Comparison of ENCODE assay signal across 16 mouse cellular contexts in the genomic region with DNA sequence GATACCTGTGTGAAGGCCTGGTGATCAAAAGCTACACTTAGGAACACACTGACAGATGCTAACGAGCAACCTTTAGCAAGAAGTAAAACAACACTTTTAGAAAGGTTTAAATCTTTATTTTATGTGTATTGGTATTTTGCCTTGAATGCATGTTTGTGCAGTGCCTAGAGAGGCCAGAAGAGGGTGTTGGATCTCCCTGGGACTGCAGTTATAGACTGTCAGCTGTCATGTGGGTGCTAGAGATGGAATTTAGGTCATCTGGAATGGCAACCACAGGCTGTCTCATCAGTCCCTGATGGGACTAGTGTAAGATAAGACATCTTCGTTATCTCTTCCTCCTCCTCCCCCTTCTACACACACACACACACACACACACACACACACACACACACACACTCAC. TPM values are rescaled to one million over a fixed set of nuclear protein-coding genes. Genes with fewer than 3 reads are reported as not detected.
DNase-seq lines count a peak whose midpoint lies in the region; ATAC-seq and TF ChIP-seq lines count a peak whose summit lies in the region.
"Had no signal": no experiment of that assay in that cellular context is flagged by ENCODE, and none has a peak within 500 bp of the region (broad histone marks: within the 10 kb centered on the region; RNA-seq: fewer than 3 reads in every experiment).

No protein-coding gene starts in this region.

- no peak for TF ChIP-seq POLR2A in kidney, adult 2 months (IDR thresholded peaks at IDR 0.05; ENCODE audit: low read depth, low read length)
- no peak for TF ChIP-seq POLR2A in MEL (IDR thresholded peaks at IDR 0.05; ENCODE audit: control insufficient read depth in 1 of 2, insufficient read depth in 1 of 2, low read depth in 1 of 2, low read length in 2 of 2, poor library complexity in 1 of 2)

- H3K27me3 ChIP-seq in kidney, adult 2 months (replicated peaks; ENCODE audit: control insufficient read depth, insufficient read depth, low read length), result no peaks in the 10 kb centered on the region
- H3K27me3 ChIP-seq in kidney, embryonic 15.5 days, result no peaks in the 10 kb centered on the region
- H3K27me3 ChIP-seq in C2C12 (ENCODE audit: control insufficient read depth, insufficient read depth, insufficient read length) (no peaks in the 10 kb centered on the region), MEL (ENCODE audit: control insufficient read depth in 1 of 2, insufficient read depth in 2 of 2, low read length in 2 of 2) (no peaks in the 10 kb centered on the region)
- no peaks in the 10 kb centered on the region for H3K27me3 ChIP-seq in splenic B cell, adult 2 months (ENCODE audit: control insufficient read depth, insufficient read depth, low read length, poor library complexity, severe bottlenecking)
- H3K27me3 ChIP-seq in midbrain, embryonic 13.5 days, result no peaks in the 10 kb centered on the region
- H3K27me3 ChIP-seq: lung, embryonic 15.5 days had no signal

- no peak overlapping the region for H3K9ac ChIP-seq in kidney, embryonic 15.5 days
- no peak overlapping the region for H3K9ac ChIP-seq in MEL (ENCODE audit: control insufficient read depth, low read depth, low read length, poor library complexity, severe bottlenecking)
- H3K9ac ChIP-seq in midbrain, embryonic 13.5 days (replicated peaks), result no peak overlapping the region
- H3K9ac ChIP-seq: lung, embryonic 15.5 days had no signal

- H3K79me3 ChIP-seq in C2C12 (ENCODE audit: low read depth), result no peaks in the 10 kb centered on the region

- TF ChIP-seq RAD21 in MEL (IDR thresholded peaks at IDR 0.05; ENCODE audit: low read depth, low read length), result peak; percentile 42

- TF ChIP-seq CTCF in kidney, adult 2 months (conservative IDR thresholded peaks at IDR 0.05; ENCODE audit: insufficient read depth, insufficient read length, low read depth, low read length), result peak; percentile 30; the same call in 1 of the 2 replicates
- no peak for TF ChIP-seq CTCF in C2C12 (IDR thresholded peaks at IDR 0.05; ENCODE audit: control insufficient read depth, insufficient read depth, insufficient read length)
- peak; percentile 38 to 59 (median 55) for TF ChIP-seq CTCF in MEL (IDR thresholded peaks at IDR 0.05 in 2 of 3, conservative IDR thresholded peaks at IDR 0.05 in 1 of 3; ENCODE audit: control insufficient read depth in 1 of 3, insufficient read depth in 1 of 3, low read depth in 2 of 3, low read length in 3 of 3, poor library complexity in 1 of 3, severe bottlenecking in 1 of 3)

- no peaks in the 10 kb centered on the region for H3K9me3 ChIP-seq in kidney, embryonic 15.5 days (replicated peaks)
- no peaks in the 10 kb centered on the region for H3K9me3 ChIP-seq in MEL (replicated peaks; ENCODE audit: insufficient read depth, low read length)
- no peaks in the 10 kb centered on the region for H3K9me3 ChIP-seq in midbrain, embryonic 13.5 days
- H3K9me3 ChIP-seq: forebrain, embryonic 10.5 days; lung, embryonic 15.5 days had no signal

- no peaks in the 10 kb centered on the region for H3K79me2 ChIP-seq in C2C12 (ENCODE audit: control insufficient read depth, insufficient read depth)
- H3K79me2 ChIP-seq in MEL (ENCODE audit: control insufficient read depth, insufficient read depth, low read length, poor library complexity), result no peaks in the 10 kb centered on the region

- no peak overlapping the region for H3K4me3 ChIP-seq in kidney, adult 2 months (ENCODE audit: insufficient read depth, low read depth, low read length)
- H3K4me3 ChIP-seq in kidney, embryonic 15.5 days (replicated peaks), result no peak overlapping the region
- H3K4me3 ChIP-seq in C2C12 (ENCODE audit: insufficient read depth, poor library complexity, severe bottlenecking) (no peak overlapping the region), MEL (ENCODE audit: control insufficient read depth in 1 of 2, insufficient read depth in 1 of 2, low read depth in 2 of 2, low read length in 2 of 2) (no peak overlapping the region)
- no peak overlapping the region for H3K4me3 ChIP-seq in midbrain, embryonic 13.5 days (replicated peaks)
- H3K4me3 ChIP-seq: forebrain, embryonic 10.5 days; lung, embryonic 15.5 days had no signal

- H3K4me1 ChIP-seq in kidney, adult 2 months (ENCODE audit: control insufficient read depth, insufficient read depth, low read length), result no peaks in the 10 kb centered on the region
- H3K4me1 ChIP-seq in kidney, embryonic 15.5 days, result no peaks in the 10 kb centered on the region
- H3K4me1 ChIP-seq in MEL (ENCODE audit: control insufficient read depth in 1 of 2, insufficient read depth in 2 of 2, low read length in 2 of 2), result peaks cover 6 to 12% of the 10 kb centered on the region in 2 experiments; a peak in 3 of 4 replicates
- no peaks in the 10 kb centered on the region for H3K4me1 ChIP-seq in midbrain, embryonic 13.5 days (replicated peaks)
- H3K4me1 ChIP-seq: forebrain, embryonic 10.5 days; lung, embryonic 15.5 days had no signal

- TF ChIP-seq EP300 in MEL (IDR thresholded peaks at IDR 0.05; ENCODE audit: low read depth in 1 of 2, low read length in 2 of 2), result no peak

- no peak for DNase-seq in kidney, adult 2 months
- DNase-seq in MEL (ENCODE audit: low read depth, low spot score), result peak; percentile 53
- peak; percentile 10 for DNase-seq in splenic B cell, adult 2 months (ENCODE audit: low read depth, low spot score)
- no peak for DNase-seq in right cerebral cortex, postnatal 14 days
- DNase-seq: embryo, embryonic 11 days; gastrocnemius, postnatal 10 days; heart, postnatal 14 days had no signal

- H3K36me3 ChIP-seq in kidney, adult 2 months (ENCODE audit: control insufficient read depth, insufficient read depth, low read length), result no peaks in the 10 kb centered on the region
- no peaks in the 10 kb centered on the region for H3K36me3 ChIP-seq in kidney, embryonic 15.5 days
- H3K36me3 ChIP-seq in C2C12 (ENCODE audit: control insufficient read depth, insufficient read depth) (no peaks in the 10 kb centered on the region), MEL (ENCODE audit: control insufficient read depth in 1 of 2, insufficient read depth in 2 of 2, low read length in 2 of 2) (peaks cover 0 to 12% of the 10 kb centered on the region in 2 experiments; a peak in 2 of 4 replicates)
- H3K36me3 ChIP-seq in splenic B cell, adult 2 months (ENCODE audit: control insufficient read depth, insufficient read depth, low read length, poor library complexity, severe bottlenecking), result no peaks in the 10 kb centered on the region
- H3K36me3 ChIP-seq in midbrain, embryonic 13.5 days, result no peaks in the 10 kb centered on the region
- H3K36me3 ChIP-seq: forebrain, embryonic 10.5 days; lung, embryonic 15.5 days had no signal

- H3K4me2 ChIP-seq in kidney, embryonic 15.5 days, result no peak overlapping the region
- no peak overlapping the region for H3K4me2 ChIP-seq in midbrain, embryonic 13.5 days (replicated peaks)
- H3K4me2 ChIP-seq: lung, embryonic 15.5 days had no signal

- 81% methylated on average over 2 of the region's 2 CpGs for WGBS in kidney, adult 2 months
- 68% methylated on average over 2 of the region's 2 CpGs for WGBS in kidney, embryonic 15.5 days
- 73% methylated on average over 2 of the region's 2 CpGs for WGBS in midbrain, embryonic 13.5 days

- no peak for ATAC-seq in kidney, embryonic 15.5 days (replicated peaks; ENCODE audit: low FRiP score)
- ATAC-seq in midbrain, embryonic 13.5 days, result no peak
- ATAC-seq: inflammation-experienced regulatory T-cells, adult 6 months; midbrain, embryonic 16.5 days had no signal

- H3K27ac ChIP-seq in kidney, adult 2 months (ENCODE audit: insufficient read depth, low read depth, low read length), result no peak overlapping the region
- no peak overlapping the region for H3K27ac ChIP-seq in kidney, embryonic 15.5 days
- H3K27ac ChIP-seq in MEL (ENCODE audit: control insufficient read depth, low read depth, low read length), result no peak overlapping the region
- H3K27ac ChIP-seq in midbrain, embryonic 13.5 days, result no peak overlapping the region
- H3K27ac ChIP-seq: forebrain, embryonic 10.5 days; lung, embryonic 15.5 days had no signal

- H3ac ChIP-seq in C2C12 (ENCODE audit: control insufficient read depth, insufficient read length, low read depth), result no peak overlapping the region

RNA-seq across cellular contexts. Expression of a gene that starts 23.0 kb away (rescaled TPM):
- 14.6 and 20.8 TPM in 2 replicates for polyA plus RNA-seq in kidney, adult 2 months (2012; rRNA removed)
- 21.3 and 21.6 TPM in 2 replicates for polyA plus RNA-seq in kidney, embryonic 15.5 days (2015; fragmentation: Nextera tagmentation; extraction: Ambion mirVana)
- 6.0 TPM for polyA plus RNA-seq in C2C12 (2012; fragmentation: generic; extraction: Trizol)
- 1.1 and 2.5 TPM in 2 replicates for total RNA-seq in MEL (2012; rRNA removed)
- 1 to 10 TPM in 1 of 2 experiments, not detected in 1; 2.1 TPM for polyA plus RNA-seq in MEL (2012; ENCODE audit: insufficient read depth in 1 of 2, insufficient read length in 2 of 2, low read depth in 1 of 2, low replicate concordance in 2 of 2, missing spikeins in 1 of 2)
- 111 TPM in 2 replicates for polyA plus RNA-seq in midbrain, embryonic 13.5 days (2015; fragmentation: Nextera tagmentation; extraction: Ambion mirVana)

RNA-seq across cellular contexts. Expression of a gene that starts 25.2 kb away (rescaled TPM):
- polyA plus RNA-seq in kidney, adult 2 months (2012; rRNA removed), result not detected in 2 replicates
- not detected in 2 replicates for polyA plus RNA-seq in kidney, embryonic 15.5 days (2015; fragmentation: Nextera tagmentation; extraction: Ambion mirVana)
- polyA plus RNA-seq in C2C12 (2012; fragmentation: generic; extraction: Trizol), result not detected
- total RNA-seq in MEL (2012; rRNA removed), result not detected in 2 replicates
- polyA plus RNA-seq in MEL (2012; ENCODE audit: insufficient read depth in 1 of 2, insufficient read length in 2 of 2, low read depth in 1 of 2, low replicate concordance in 2 of 2, missing spikeins in 1 of 2), result not detected
- polyA plus RNA-seq in midbrain, embryonic 13.5 days (2015; fragmentation: Nextera tagmentation; extraction: Ambion mirVana), result not detected in 2 replicates
- total RNA-seq: gastrocnemius, postnatal 10 days had no signal
- polyA plus RNA-seq: forebrain, embryonic 10.5 days; inflammation-experienced regulatory T-cells, adult 6 months; limb, embryonic 11.5 days; lung, embryonic 15.5 days; midbrain, embryonic 16.5 days had no signal

RNA-seq across cellular contexts. Expression of a gene that starts 25.2 kb away (rescaled TPM):
- not detected in 2 replicates for polyA plus RNA-seq in kidney, adult 2 months (2012; rRNA removed)
- not detected in 2 replicates for polyA plus RNA-seq in kidney, embryonic 15.5 days (2015; fragmentation: Nextera tagmentation; extraction: Ambion mirVana)
- polyA plus RNA-seq in C2C12 (2012; fragmentation: generic; extraction: Trizol) (not detected), MEL (2012; ENCODE audit: insufficient read depth in 1 of 2, insufficient read length in 2 of 2, low read depth in 1 of 2, low replicate concordance in 2 of 2, missing spikeins in 1 of 2) (not detected)
- not detected in 2 replicates for total RNA-seq in MEL (2012; rRNA removed)
- polyA plus RNA-seq in midbrain, embryonic 13.5 days (2015; fragmentation: Nextera tagmentation; extraction: Ambion mirVana), result not detected in 2 replicates
- total RNA-seq: gastrocnemius, postnatal 10 days; heart, postnatal 14 days; layer of hippocampus, adult 8-10 months had no signal
- polyA plus RNA-seq: forebrain, embryonic 10.5 days; inflammation-experienced regulatory T-cells, adult 6 months; limb, embryonic 11.5 days; lung, embryonic 15.5 days; midbrain, embryonic 16.5 days had no signal

RNA-seq across cellular contexts. Expression of a gene that starts 31.0 kb away (rescaled TPM):
- 44.0 TPM in 2 replicates for polyA plus RNA-seq in kidney, adult 2 months (2012; rRNA removed)
- 2.1 and 6.4 TPM in 2 replicates for polyA plus RNA-seq in kidney, embryonic 15.5 days (2015; fragmentation: Nextera tagmentation; extraction: Ambion mirVana)
- polyA plus RNA-seq in C2C12 (2012; fragmentation: generic; extraction: Trizol), result 0.02 TPM
- 0.08 TPM in 1 of 2 replicates, not detected in the other for total RNA-seq in MEL (2012; rRNA removed)
- under 1 TPM in 1 of 2 experiments, not detected in 1; 0.03 TPM for polyA plus RNA-seq in MEL (2012; ENCODE audit: insufficient read depth in 1 of 2, insufficient read length in 2 of 2, low read depth in 1 of 2, low replicate concordance in 2 of 2, missing spikeins in 1 of 2)
- polyA plus RNA-seq in midbrain, embryonic 13.5 days (2015; fragmentation: Nextera tagmentation; extraction: Ambion mirVana), result 0.11 TPM in 1 of 2 replicates, not detected in the other
- total RNA-seq: gastrocnemius, postnatal 10 days; layer of hippocampus, adult 8-10 months had no signal
- polyA plus RNA-seq: forebrain, embryonic 10.5 days; inflammation-experienced regulatory T-cells, adult 6 months; midbrain, embryonic 16.5 days had no signal

RNA-seq across cellular contexts. Expression of a gene that starts 47.3 kb away (rescaled TPM):
- polyA plus RNA-seq in kidney, adult 2 months (2012; rRNA removed), result 6.3 and 6.5 TPM in 2 replicates
- 2.7 and 3.2 TPM in 2 replicates for polyA plus RNA-seq in kidney, embryonic 15.5 days (2015; fragmentation: Nextera tagmentation; extraction: Ambion mirVana)
- 1.4 TPM for polyA plus RNA-seq in C2C12 (2012; fragmentation: generic; extraction: Trizol)
- 0.85 and 1.2 TPM in 2 replicates for total RNA-seq in MEL (2012; rRNA removed)
- 1 to 10 TPM in 1 of 2 experiments, not detected in 1; 1.2 TPM for polyA plus RNA-seq in MEL (2012; ENCODE audit: insufficient read depth in 1 of 2, insufficient read length in 2 of 2, low read depth in 1 of 2, low replicate concordance in 2 of 2, missing spikeins in 1 of 2)
- 1.5 and 2.2 TPM in 2 replicates for polyA plus RNA-seq in midbrain, embryonic 13.5 days (2015; fragmentation: Nextera tagmentation; extraction: Ambion mirVana)

Comparison
In these comparisons a context has a peak if more than half of its experiments do, and no peak if none do; other contexts are left out.
1. DNase-seq: peak in MEL (single experiment) and splenic B cell, adult 2 months (single experiment); none in kidney, adult 2 months (single experiment) and right cerebral cortex, postnatal 14 days (single experiment).